Mouse (Mus musculus) olfactory bulb, adult 2 months (tissue): ENCODE measurements at regions not wholly inside any gene's neighbourhood (a gene's known extent, or its start where the extent isn't known, plus 50 kb on each side); places are given as distances from the start of the nearest gene placed in this dataset.

Experiments used
- CTCF ChIP-seq: fragments of 200-500 bp; IDR thresholded peaks from 2 replicates; pipeline ENCODE4 v1.5.1; 2012; ENCODE audit warnings: low read depth, mild to moderate bottlenecking, low read length, moderate library complexity; ENCODE audit not compliant: insufficient read depth
- POLR2A ChIP-seq: fragments of 200-500 bp; IDR thresholded peaks from 2 replicates; pipeline ENCODE4 v1.6.1; 2012; ENCODE audit warnings: mild to moderate bottlenecking, low read depth, low read length, moderate library complexity; ENCODE audit not compliant: insufficient read depth

GRCm38 (mm10) chr1:90360065-90360464, 156.3 kb downstream of the Ackr3 start:
- TF ChIP-seq CTCF = no peak
- TF ChIP-seq POLR2A = no peak
